Mouse (Mus musculus): Measurements from ENCODE around the gene Tars2. TPM values are rescaled to one million over a fixed set of nuclear protein-coding genes. Genes with fewer than 3 reads are reported as not detected.
A peak's percentile ranks its signal among the peaks of the same experiment; 100 is the strongest.
"Not testable (repeated sequence)": the region's sequence is repeated elsewhere in the genome, so short reads cannot be mapped to it uniquely, and the experiment has no call there.

Tars2 gene
- total and polyA plus RNA-seq, 2 experiments, result 18.9 to 26.5 TPM

DNA sequence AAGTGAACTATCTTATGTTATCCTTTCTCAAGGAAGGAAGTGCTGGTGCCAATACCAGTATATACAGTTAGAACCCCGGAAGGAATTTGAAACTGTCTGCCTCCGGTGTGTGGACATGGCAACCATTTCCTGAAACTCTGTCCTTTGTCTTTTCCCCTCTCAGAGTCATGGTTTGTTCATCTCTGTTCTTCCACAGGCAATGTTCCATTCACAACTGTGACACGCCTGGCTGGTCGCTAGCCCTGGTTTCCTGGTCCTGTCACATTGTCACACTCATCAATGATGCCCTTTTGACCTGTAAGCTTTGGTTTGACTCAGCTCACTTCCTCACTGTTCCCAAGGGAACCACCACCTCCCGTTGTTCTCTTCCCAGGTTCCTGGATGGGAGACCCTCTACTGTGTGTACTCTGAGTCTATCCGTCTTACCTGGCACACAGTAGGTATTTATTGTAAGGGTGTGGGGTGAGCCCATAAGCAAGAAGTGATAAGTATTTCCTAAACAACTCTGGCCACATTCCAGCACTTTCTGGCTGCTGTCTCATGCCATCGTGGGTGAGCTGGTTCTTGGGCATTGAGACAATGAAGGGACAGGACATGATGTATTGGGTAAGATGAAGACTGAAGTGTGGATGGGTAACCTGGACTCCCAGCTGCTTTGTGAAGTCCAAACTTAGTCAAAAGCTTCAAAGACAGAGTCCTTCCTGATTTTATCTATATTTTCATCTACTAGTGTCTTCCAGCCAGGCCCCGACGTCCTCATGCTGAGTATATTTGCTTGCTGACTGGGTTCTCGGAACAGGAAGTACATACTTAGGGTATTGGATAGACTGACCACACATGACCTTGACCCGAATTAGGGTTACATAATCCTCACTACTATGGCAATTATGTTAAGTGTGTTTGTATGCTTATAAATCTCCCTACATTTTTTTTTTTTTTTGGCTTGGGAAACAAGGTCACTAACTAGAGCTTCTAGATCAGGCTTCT is 65.9 kb downstream of the Tars2 start:
- DNase-seq (ENCODE audit: extremely low read depth, low read depth, low spot score), result peak; percentile 69
- Histone ChIP-seq H3K36me3 (ENCODE audit: control insufficient read depth, insufficient read depth, low read length) (no peaks in the 10 kb centered on the region), H3K9ac (ENCODE audit: low read depth, low read length) (no peak overlapping the region), H3K27me3 (ENCODE audit: control insufficient read depth, insufficient read depth, low read length) (no peaks in the 10 kb centered on the region), H3K79me2 (ENCODE audit: control insufficient read depth, insufficient read depth, low read length) (no peaks in the 10 kb centered on the region), H3K4me3 (ENCODE audit: insufficient read depth, low read depth, low read length) (no peak overlapping the region), H3K4me1 (ENCODE audit: control insufficient read depth, insufficient read depth, low read length) (peaks cover 19% of the 10 kb centered on the region), H3K27ac (replicated peaks; ENCODE audit: insufficient read depth, low read depth, low read length) (peak overlapping the region; percentile 11; the same call in 1 of the 2 replicates)
- TF ChIP-seq POLR2A (IDR thresholded peaks at IDR 0.05; ENCODE audit: extremely low read depth, insufficient read depth, low read length), result no peak
- TF ChIP-seq CTCF (IDR thresholded peaks at IDR 0.05; ENCODE audit: low read depth, low read length), result no peak
- WGBS, result 20% methylated on average over 11 of the region's 11 CpGs

DNA sequence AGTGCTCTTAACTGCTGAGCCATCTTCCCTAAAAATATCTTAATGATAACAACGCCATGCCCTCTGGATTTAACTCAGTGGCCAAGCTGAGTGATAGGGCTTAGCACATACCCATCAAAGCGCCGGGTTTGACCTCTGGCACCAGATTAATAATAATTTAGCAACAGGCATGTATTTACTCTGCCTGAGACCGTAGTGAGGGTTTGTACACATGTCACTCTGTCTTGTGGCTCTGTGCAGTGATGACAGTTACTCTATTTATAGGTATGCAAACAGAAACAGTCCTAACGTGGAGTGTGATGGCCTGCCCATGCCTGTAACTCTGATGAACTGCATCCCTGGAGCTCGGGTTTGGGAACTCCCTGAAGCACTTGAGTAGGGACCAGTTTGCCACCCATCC is 67.3 kb downstream of the Tars2 start:
- no peaks in the 10 kb centered on the region for H3K79me2 ChIP-seq (ENCODE audit: control insufficient read depth, insufficient read depth, low read length)
- TF ChIP-seq CTCF (IDR thresholded peaks at IDR 0.05; ENCODE audit: low read depth, low read length) (no peak), POLR2A (IDR thresholded peaks at IDR 0.05; ENCODE audit: extremely low read depth, insufficient read depth, low read length) (no peak)
- H3K4me3 ChIP-seq (ENCODE audit: insufficient read depth, low read depth, low read length), result no peak overlapping the region
- H3K27me3 ChIP-seq (ENCODE audit: control insufficient read depth, insufficient read depth, low read length), result no peaks in the 10 kb centered on the region
- peak; percentile 88 for DNase-seq (ENCODE audit: extremely low read depth, low read depth, low spot score)
- H3K4me1 ChIP-seq (ENCODE audit: control insufficient read depth, insufficient read depth, low read length), result peaks cover 19% of the 10 kb centered on the region
- no peak overlapping the region for H3K9ac ChIP-seq (ENCODE audit: low read depth, low read length)
- H3K27ac ChIP-seq (replicated peaks; ENCODE audit: insufficient read depth, low read depth, low read length), result no peak overlapping the region; the same call in 1 of the 2 replicates
- H3K36me3 ChIP-seq (ENCODE audit: control insufficient read depth, insufficient read depth, low read length), result no peaks in the 10 kb centered on the region
- 21% methylated on average over 6 of the region's 6 CpGs for WGBS

DNA sequence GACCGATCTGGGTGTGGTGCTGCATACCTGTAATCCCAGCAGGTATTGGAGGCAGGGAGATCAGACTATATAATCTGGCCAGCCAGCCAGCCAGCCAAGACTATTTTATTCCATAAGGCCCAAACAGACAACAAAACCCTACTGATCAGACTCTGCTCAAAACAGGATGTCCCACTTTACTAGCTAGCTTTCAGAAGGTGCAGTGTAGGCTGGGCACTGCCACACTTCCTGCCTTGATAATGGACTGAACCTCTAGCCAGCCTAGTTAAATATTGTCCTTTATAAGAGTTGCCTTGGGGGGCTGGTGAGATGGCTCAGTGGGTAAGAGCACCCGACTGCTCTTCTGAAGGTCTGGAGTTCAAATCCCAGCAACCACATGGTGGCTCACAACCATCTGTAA is 69.5 kb downstream of the Tars2 start:
- WGBS, result 96% methylated on average over 2 of the region's 2 CpGs
- not testable (repeated sequence) for H3K36me3 ChIP-seq (ENCODE audit: control insufficient read depth, insufficient read depth, low read length); H3K27ac ChIP-seq (replicated peaks; ENCODE audit: insufficient read depth, low read depth, low read length); H3K4me3 ChIP-seq (ENCODE audit: insufficient read depth, low read depth, low read length); H3K27me3 ChIP-seq (ENCODE audit: control insufficient read depth, insufficient read depth, low read length); H3K9ac ChIP-seq (ENCODE audit: low read depth, low read length); H3K79me2 ChIP-seq (ENCODE audit: control insufficient read depth, insufficient read depth, low read length); DNase-seq (ENCODE audit: extremely low read depth, low read depth, low spot score)
- H3K4me1 ChIP-seq (ENCODE audit: control insufficient read depth, insufficient read depth, low read length), result peaks cover 19% of the 10 kb centered on the region

Other genes with a start within 250 kb of the Tars2 start
- 60.6 and 77.4 TPM in 2 replicates for gene Ctss, start 233.4 kb downstream of the Tars2 start, total RNA-seq (2014; rRNA removed)
- 9.1 and 13.5 TPM in 2 replicates for gene Ctss, start 233.4 kb downstream of the Tars2 start, polyA plus RNA-seq (2012; rRNA removed)
- gene Hormad1, start 200.5 kb downstream of the Tars2 start, total RNA-seq (2014; rRNA removed), result not detected in 2 replicates
- not detected in 2 replicates for gene Hormad1, start 200.5 kb downstream of the Tars2 start, polyA plus RNA-seq (2012; rRNA removed)
- 4.6 and 5.2 TPM in 2 replicates for gene Golph3l, start 171.3 kb downstream of the Tars2 start, total RNA-seq (2014; rRNA removed)
- gene Golph3l, start 171.3 kb downstream of the Tars2 start, polyA plus RNA-seq (2012; rRNA removed), result 1.6 and 2.5 TPM in 2 replicates
- gene Ensa, start 135.2 kb downstream of the Tars2 start, total RNA-seq (2014; rRNA removed), result 23.5 and 25.1 TPM in 2 replicates
- gene Ensa, start 135.2 kb downstream of the Tars2 start, polyA plus RNA-seq (2012; rRNA removed), result 5.0 and 5.2 TPM in 2 replicates
- gene Mcl1, start 101.4 kb downstream of the Tars2 start, total RNA-seq (2014; rRNA removed), result 57.5 and 92.2 TPM in 2 replicates
- gene Mcl1, start 101.4 kb downstream of the Tars2 start, polyA plus RNA-seq (2012; rRNA removed), result 38.7 and 39.4 TPM in 2 replicates
- 0.55 and 1.6 TPM in 2 replicates for gene Adamtsl4, start 72.3 kb downstream of the Tars2 start, total RNA-seq (2014; rRNA removed)
- 2.5 and 4.7 TPM in 2 replicates for gene Adamtsl4, start 72.3 kb downstream of the Tars2 start, polyA plus RNA-seq (2012; rRNA removed)
- 48.1 and 87.7 TPM in 2 replicates for gene Ecm1, start 20.6 kb downstream of the Tars2 start, total RNA-seq (2014; rRNA removed)
- 354 and 374 TPM in 2 replicates for gene Ecm1, start 20.6 kb downstream of the Tars2 start, polyA plus RNA-seq (2012; rRNA removed)
- 7.6 and 9.3 TPM in 2 replicates for gene Rprd2, start 58.7 kb upstream of the Tars2 start, total RNA-seq (2014; rRNA removed)
- gene Rprd2, start 58.7 kb upstream of the Tars2 start, polyA plus RNA-seq (2012; rRNA removed), result 5.1 and 7.9 TPM in 2 replicates
- 6.5 and 7.8 TPM in 2 replicates for gene Prpf3, start 95.7 kb upstream of the Tars2 start, total RNA-seq (2014; rRNA removed)
- 4.1 and 7.4 TPM in 2 replicates for gene Prpf3, start 95.7 kb upstream of the Tars2 start, polyA plus RNA-seq (2012; rRNA removed)
- gene Mrps21, start 111.3 kb upstream of the Tars2 start, total RNA-seq (2014; rRNA removed), result 137 and 205 TPM in 2 replicates
- gene Mrps21, start 111.3 kb upstream of the Tars2 start, polyA plus RNA-seq (2012; rRNA removed), result 39.6 and 49.3 TPM in 2 replicates
- 9.2 and 19.5 TPM in 2 replicates for gene Ciart, start 122.0 kb upstream of the Tars2 start, total RNA-seq (2014; rRNA removed)
- gene Ciart, start 122.0 kb upstream of the Tars2 start, polyA plus RNA-seq (2012; rRNA removed), result 1.4 and 1.7 TPM in 2 replicates
- 3.7 and 5.3 TPM in 2 replicates for gene BC028528, start 131.8 kb upstream of the Tars2 start, total RNA-seq (2014; rRNA removed)
- 0.72 and 0.98 TPM in 2 replicates for gene BC028528, start 131.8 kb upstream of the Tars2 start, polyA plus RNA-seq (2012; rRNA removed)
- 36.2 and 43.2 TPM in 2 replicates for gene Aph1a, start 133.8 kb upstream of the Tars2 start, total RNA-seq (2014; rRNA removed)
- 181 and 255 TPM in 2 replicates for gene Aph1a, start 133.8 kb upstream of the Tars2 start, polyA plus RNA-seq (2012; rRNA removed)
- gene Car14, start 144.5 kb upstream of the Tars2 start, total RNA-seq (2014; rRNA removed), result 24.5 and 35.6 TPM in 2 replicates
- gene Car14, start 144.5 kb upstream of the Tars2 start, polyA plus RNA-seq (2012; rRNA removed), result 47.9 and 56.8 TPM in 2 replicates
- gene Anp32e, start 169.0 kb upstream of the Tars2 start, total RNA-seq (2014; rRNA removed), result 8.5 and 11.7 TPM in 2 replicates
- gene Anp32e, start 169.0 kb upstream of the Tars2 start, polyA plus RNA-seq (2012; rRNA removed), result 3.7 and 3.8 TPM in 2 replicates
- gene Plekho1, start 235.8 kb upstream of the Tars2 start, total RNA-seq (2014; rRNA removed), result 5.2 and 6.8 TPM in 2 replicates
- gene Plekho1, start 235.8 kb upstream of the Tars2 start, polyA plus RNA-seq (2012; rRNA removed), result 4.6 and 8.0 TPM in 2 replicates

Measured in liver, adult 2 months (tissue).